Comparison of ENCODE assay signal across 25 mouse cellular contexts in genomic region chr7:74417009-74417408, GRCm38 (mm10).
DNase-seq lines count a peak whose midpoint lies in the region; ATAC-seq and TF ChIP-seq lines count a peak whose summit lies in the region.
"Had no signal": no experiment of that assay in that cellular context is flagged by ENCODE, and none has a peak within 500 bp of the region (broad histone marks: within the 10 kb centered on the region; RNA-seq: fewer than 3 reads in every experiment).

No protein-coding gene starts in this region.

- no peaks in the 10 kb centered on the region for H3K27me3 ChIP-seq in kidney, postnatal 0 days (ENCODE audit: insufficient read depth, low read length)
- H3K27me3 ChIP-seq: embryonic facial prominence, embryonic 15.5 days; liver, embryonic 15.5 days had no signal

- no peak overlapping the region for H3K9ac ChIP-seq in kidney, postnatal 0 days (ENCODE audit: low read depth, low read length)
- H3K9ac ChIP-seq: embryonic facial prominence, embryonic 15.5 days; liver, embryonic 15.5 days had no signal

- H3K27ac ChIP-seq in kidney, postnatal 0 days, result no peak overlapping the region
- H3K27ac ChIP-seq: embryonic facial prominence, embryonic 15.5 days; heart, embryonic 10.5 days; left cerebral cortex, adult 2 months; liver, embryonic 15.5 days; macrophage; midbrain, embryonic 10.5 days had no signal

- DNase-seq in kidney, postnatal 0 days (ENCODE audit: low spot score), result peak; percentile 46
- DNase-seq in kidney, postnatal 36 days, result no peak
- DNase-seq in embryo, embryonic 10.5 days (ENCODE audit: low spot score), result peak; percentile 18
- DNase-seq in forelimb bud, embryonic 11.5 days (ENCODE audit: low read depth, low spot score), result peak; percentile 68
- DNase-seq in mesoderm, embryonic 11.5 days (ENCODE audit: low read depth, low spot score), result peak; percentile 55
- DNase-seq in testis, postnatal 10 days (ENCODE audit: low spot score), result no peak
- DNase-seq in adrenal gland, adult 18-20 months (ENCODE audit: low spot score in 2 of 2), result no peak
- DNase-seq in left cerebral cortex, adult 18-20 months (ENCODE audit: low spot score in 2 of 2), result no peak
- DNase-seq: adrenal gland, postnatal 14 days; kidney, adult 18-20 months; kidney, postnatal 25 days; layer of hippocampus, adult 9-11 months; liver; retina, postnatal 1 day; right cerebral cortex, postnatal 25 days; spleen, adult 18-20 months had no signal

- no peaks in the 10 kb centered on the region for H3K9me3 ChIP-seq in kidney, postnatal 0 days (replicated peaks; ENCODE audit: low read length)
- H3K9me3 ChIP-seq: embryonic facial prominence, embryonic 15.5 days; heart, embryonic 10.5 days; liver, embryonic 15.5 days; midbrain, embryonic 10.5 days had no signal

- 19% methylated on average over 6 of the region's 6 CpGs for WGBS in kidney, postnatal 0 days

- no peak overlapping the region for H3K4me3 ChIP-seq in kidney, postnatal 0 days (replicated peaks; ENCODE audit: low read depth, low read length)
- H3K4me3 ChIP-seq: embryonic facial prominence, embryonic 15.5 days; heart, embryonic 10.5 days; left cerebral cortex, adult 2 months; liver, embryonic 15.5 days; midbrain, embryonic 10.5 days had no signal

- no peak for TF ChIP-seq CTCF in kidney, postnatal 0 days (IDR thresholded peaks at IDR 0.05; ENCODE audit: low read depth)

- ATAC-seq in kidney, postnatal 0 days (replicated peaks; ENCODE audit: low FRiP score, low read depth), result no peak
- ATAC-seq: forebrain, embryonic 14.5 days; hindbrain, embryonic 16.5 days; lung, postnatal 0 days had no signal

- H3K4me2 ChIP-seq in kidney, postnatal 0 days (ENCODE audit: low read length), result no peak overlapping the region
- H3K4me2 ChIP-seq: embryonic facial prominence, embryonic 15.5 days; liver, embryonic 15.5 days had no signal

- no peaks in the 10 kb centered on the region for H3K36me3 ChIP-seq in kidney, postnatal 0 days (ENCODE audit: insufficient read depth, low read length)
- H3K36me3 ChIP-seq: embryonic facial prominence, embryonic 15.5 days; heart, embryonic 10.5 days; liver, embryonic 15.5 days; midbrain, embryonic 10.5 days had no signal

- no peaks in the 10 kb centered on the region for H3K4me1 ChIP-seq in kidney, postnatal 0 days (replicated peaks; ENCODE audit: insufficient read depth, low read length)
- H3K4me1 ChIP-seq: liver, embryonic 15.5 days had no signal

Comparison
In these comparisons a context has a peak if more than half of its experiments do, and no peak if none do; other contexts are left out.
1. DNase-seq: peak in kidney, postnatal 0 days (single experiment), embryo, embryonic 10.5 days (single experiment), forelimb bud, embryonic 11.5 days (single experiment) and mesoderm, embryonic 11.5 days (single experiment); none in kidney, postnatal 36 days (0 of 2), testis, postnatal 10 days (single experiment), adrenal gland, adult 18-20 months (0 of 2) and left cerebral cortex, adult 18-20 months (0 of 2).